Mouse (Mus musculus) mammary gland, adult 2 months (tissue): ENCODE results near the gene Tcf25. TPM values are rescaled to one million over a fixed set of nuclear protein-coding genes. Genes with fewer than 3 reads are reported as not detected.

ENCODE experiments used
- polyA plus RNA-seq: library from polyadenylated mRNA; depleted of rRNA; stranded (reverse); fragments of >200 nt; gene quantifications from 2 replicates; pipeline ENCODE4 v1.2.3, GENCODE M21; 2012; ENCODE audit warnings: low replicate concordance; rRNA removed

Gene Tcf25
- 170 and 237 TPM in 2 replicates for polyA plus RNA-seq

DNA sequence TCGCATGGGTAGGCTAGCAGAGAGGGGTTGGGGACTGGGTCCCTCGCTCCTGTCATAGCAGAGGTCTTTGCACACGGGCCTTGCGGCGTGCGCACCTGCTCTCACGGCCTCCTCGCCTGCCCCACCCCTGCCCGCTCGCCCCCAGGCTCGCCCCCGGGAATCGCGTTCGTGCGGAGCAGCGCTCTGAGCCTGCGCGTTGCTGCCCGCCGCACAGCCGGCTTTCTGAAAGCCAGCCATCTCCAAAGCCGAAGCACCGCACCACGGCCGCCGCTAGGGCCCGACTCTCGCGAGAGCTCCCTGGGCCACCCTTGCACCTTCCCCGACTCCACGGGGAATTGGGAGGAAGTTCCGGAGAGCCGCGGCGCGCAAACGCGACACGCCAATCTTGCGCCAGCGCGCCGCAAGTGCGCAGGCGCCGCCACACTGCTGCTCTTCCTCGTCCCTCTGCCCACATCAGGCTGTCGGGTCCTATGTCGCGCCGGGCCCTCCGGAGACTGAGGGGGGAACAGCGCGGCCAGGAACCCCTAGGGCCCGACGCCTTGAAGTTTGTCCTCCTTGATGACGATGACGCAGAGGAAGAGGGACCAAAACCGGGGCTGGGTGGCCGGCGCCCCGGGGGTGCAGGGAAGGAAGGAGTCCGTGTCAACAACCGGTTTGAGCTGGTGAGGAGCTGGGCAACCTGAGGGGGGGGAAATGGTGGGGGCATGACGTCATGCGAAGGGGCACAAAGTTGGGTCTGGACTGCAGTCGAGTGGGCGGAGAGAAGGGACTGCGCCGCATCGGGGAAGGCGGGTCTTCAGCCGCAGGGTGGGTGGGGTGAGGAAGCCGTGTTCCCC is at the start of gene Tcf25:
Gene Tcf25 (plus strand): TSS at position 351 of the 836 bp plus-strand sequence.

GRCm38 (mm10) chr8:123332262-123333090 is 41.1 kb upstream of the Tcf25 start, which contains the start of gene Spire2:
TSS of gene Spire2 (plus strand) at chr8:123332713.

DNA sequence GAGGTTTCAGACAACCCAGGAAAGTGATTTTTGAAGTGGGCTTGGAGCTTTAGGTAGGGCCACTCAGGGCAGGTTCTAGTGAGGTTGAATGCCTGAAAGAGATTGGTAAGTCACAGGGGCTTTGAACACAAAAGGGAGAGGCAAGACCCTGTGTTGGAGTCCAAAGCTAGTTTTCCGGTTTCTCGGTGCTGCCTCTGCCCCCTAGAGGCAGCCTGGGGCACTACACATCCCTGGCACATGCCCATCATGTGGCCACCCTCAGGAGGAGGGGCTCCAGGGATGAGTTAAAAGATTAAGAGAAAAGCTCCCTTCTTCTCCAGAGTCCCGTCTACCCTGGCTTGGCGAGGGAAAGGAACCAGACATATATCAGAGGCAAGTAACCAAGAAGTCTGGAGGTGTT is 33.2 kb downstream of the Tcf25 start, which contains the start of gene Mc1r:
Gene Mc1r (plus strand): TSS at position 322 of the 400 bp plus-strand sequence.

DNA sequence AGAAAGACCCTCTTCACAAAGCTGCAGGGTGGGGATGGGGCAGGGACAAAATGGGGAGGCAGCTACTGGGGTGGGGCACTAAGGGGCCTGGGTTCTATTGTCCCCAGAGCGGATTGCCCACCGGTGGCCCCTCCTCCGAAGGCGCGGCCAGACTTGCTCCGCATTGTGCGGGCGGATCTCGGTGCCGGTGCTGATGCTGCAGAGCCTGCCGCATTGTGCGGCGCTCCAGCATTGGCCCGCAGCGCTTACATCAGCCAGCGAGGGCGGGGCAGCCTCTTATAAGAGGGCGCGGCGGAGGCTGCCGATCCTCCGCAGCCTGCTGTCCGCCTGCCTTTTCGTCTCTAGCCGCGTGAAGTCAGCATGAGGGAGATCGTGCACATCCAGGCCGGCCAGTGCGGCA is 37.7 kb downstream of the Tcf25 start, which contains the start of gene Tubb3:
Gene Tubb3 (plus strand): TSS at position 179 of the 400 bp plus-strand sequence.

DNA sequence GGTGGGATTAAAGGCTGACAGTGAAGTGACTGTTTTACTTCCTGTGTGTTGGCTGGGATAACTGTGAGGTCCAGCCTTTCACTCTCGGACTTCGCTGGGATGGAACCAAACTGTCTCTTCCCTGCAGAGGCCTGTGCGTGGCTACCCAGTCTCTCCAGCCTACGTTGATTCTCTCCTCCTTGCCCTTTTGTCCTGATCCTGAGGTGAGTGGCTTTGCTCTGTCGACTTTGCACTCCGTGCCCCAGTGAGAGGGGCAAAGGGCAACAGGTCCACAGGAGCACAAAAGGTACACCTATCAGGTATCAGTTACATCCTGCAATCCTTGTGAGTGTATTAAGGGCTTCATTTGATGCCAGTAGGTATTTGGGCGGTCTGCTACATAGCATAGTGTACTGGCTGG is 49.9 kb downstream of the Tcf25 start, which contains the start of gene Def8:
Gene Def8 (plus strand): TSS at position 87 of the 400 bp plus-strand sequence.

Other genes starting within 250 kb of the Tcf25 start
- 13.0 and 32.0 TPM in 2 replicates for gene Sult5a1, start 215.4 kb upstream of the Tcf25 start, polyA plus RNA-seq
- 153 and 226 TPM in 2 replicates for gene Dpep1, start 187.5 kb upstream of the Tcf25 start, polyA plus RNA-seq
- 101 and 105 TPM in 2 replicates for gene Chmp1a, start 161.0 kb upstream of the Tcf25 start, polyA plus RNA-seq
- gene Spata33, start 160.9 kb upstream of the Tcf25 start, polyA plus RNA-seq: 0.73 and 1.2 TPM in 2 replicates
- gene Cdk10, start 148.9 kb upstream of the Tcf25 start, polyA plus RNA-seq: 59.7 and 68.5 TPM in 2 replicates
- 9.0 and 19.4 TPM in 2 replicates for gene Spata2l, start 137.5 kb upstream of the Tcf25 start, polyA plus RNA-seq
- gene Zfp276, start 119.6 kb upstream of the Tcf25 start, polyA plus RNA-seq: 29.7 and 44.2 TPM in 2 replicates
- gene Vps9d1, start 119.4 kb upstream of the Tcf25 start, polyA plus RNA-seq: 84.1 and 191 TPM in 2 replicates
- gene Fanca, start 55.2 kb upstream of the Tcf25 start, polyA plus RNA-seq: 10.7 and 17.3 TPM in 2 replicates
- gene Spire2, start 41.0 kb upstream of the Tcf25 start, polyA plus RNA-seq: 2.0 and 2.3 TPM in 2 replicates
- not detected in 2 replicates for gene Mc1r, start 33.4 kb downstream of the Tcf25 start, polyA plus RNA-seq
- gene Tubb3, start 37.7 kb downstream of the Tcf25 start, polyA plus RNA-seq: 1.5 TPM in 2 replicates
- gene Def8, start 49.8 kb downstream of the Tcf25 start, polyA plus RNA-seq: 29.8 and 38.0 TPM in 2 replicates
- 17.3 and 27.8 TPM in 2 replicates for gene Afg3l1, start 104.2 kb downstream of the Tcf25 start, polyA plus RNA-seq
- gene Dbndd1, start 141.7 kb downstream of the Tcf25 start, polyA plus RNA-seq: 0.34 and 0.57 TPM in 2 replicates
- gene Gas8, start 145.1 kb downstream of the Tcf25 start, polyA plus RNA-seq: 4.8 and 6.8 TPM in 2 replicates